Mouse (Mus musculus) bone marrow, adult 2 months (tissue): ENCODE measurements around the gene Scp2. TPM values are rescaled to one million over a fixed set of nuclear protein-coding genes. Genes with fewer than 3 reads are reported as not detected.

ENCODE experiments used
- H3K27ac ChIP-seq: fragments of 200-500 bp; 2 replicates; pipeline ENCODE4 v1.5.1; 2012; ENCODE audit warnings: low read depth, mild to moderate bottlenecking, control low read depth, inconsistent platforms, low read length; ENCODE audit not compliant: control insufficient read depth, poor library complexity, insufficient read depth
- H3K4me1 ChIP-seq: fragments of 200-500 bp; 2 replicates; pipeline ENCODE4 v1.6.1; 2011; ENCODE audit warnings: low read length; ENCODE audit not compliant: control insufficient read depth, insufficient read depth
- H3K4me3 ChIP-seq: fragments of 200-500 bp; replicated peaks from 2 replicates; pipeline ENCODE3; 2011; ENCODE audit warnings: mild to moderate bottlenecking, low read depth, low read length, control low read depth; ENCODE audit not compliant: control insufficient read depth
- CTCF ChIP-seq: fragments of 200-500 bp; IDR thresholded peaks from 2 replicates; pipeline ENCODE4 v1.5.1; 2011; ENCODE audit warnings: low read length, control low read depth; ENCODE audit not compliant: control insufficient read depth, insufficient read depth
- POLR2A ChIP-seq: fragments of 200-500 bp; IDR thresholded peaks from 2 replicates; pipeline ENCODE4 v1.6.1; 2011; ENCODE audit warnings: low read depth, mild to moderate bottlenecking, control low read depth, low read length, borderline replicate concordance; ENCODE audit not compliant: control insufficient read depth
- WGBS: fragments of 180-500 bp; shearing (Covaris S2); methylation state at CpG from one replicate; pipeline ENCODE4 v1.1.7; 2018; 5-methylcytosine and 5-hydroxymethylcytosine counted together
- polyA plus RNA-seq: library from polyadenylated mRNA; stranded (reverse); fragments of >200 nt; gene quantifications from 2 replicates; pipeline ENCODE4 v1.2.4, GENCODE M21; 2011; ENCODE audit warnings: low replicate concordance; ENCODE audit not compliant: missing spikeins, insufficient read depth, insufficient read length

Gene Scp2
- polyA plus RNA-seq, 1 experiment: 81.7 TPM

DNA sequence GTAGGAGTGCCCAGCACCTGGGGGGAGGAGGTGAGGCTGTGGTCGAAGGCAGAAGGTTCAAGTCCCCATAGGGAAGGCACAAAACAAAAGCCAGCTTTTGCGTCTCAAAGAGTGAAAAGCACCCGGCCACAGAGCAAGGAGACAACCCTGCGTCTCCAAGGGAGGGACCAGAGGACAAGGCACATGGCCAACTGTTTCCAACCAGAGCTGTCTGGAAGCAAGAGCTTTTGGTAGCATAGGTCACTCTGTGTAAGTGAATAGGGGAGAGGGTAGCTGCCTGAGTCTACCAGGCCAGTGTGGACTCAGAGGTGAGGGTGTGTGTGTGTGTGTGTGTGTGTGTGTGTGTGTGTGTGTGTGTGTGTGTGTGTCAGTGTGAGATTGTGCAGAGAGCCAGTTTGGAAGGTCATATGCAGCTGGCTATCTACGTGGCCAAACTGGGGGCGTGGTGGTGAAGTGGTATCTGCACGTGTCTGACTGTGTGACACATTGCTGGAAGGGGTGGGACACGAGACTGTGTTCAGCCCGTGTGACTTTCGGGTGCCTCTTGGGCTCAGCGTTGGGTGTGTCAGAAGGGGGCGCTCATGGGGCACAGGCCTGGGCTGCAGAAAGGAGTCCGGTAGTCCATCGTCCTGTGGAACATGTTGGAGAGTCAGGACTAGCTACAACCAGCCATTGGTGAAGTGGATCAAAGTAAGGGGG is 129.6 kb downstream of the Scp2 start:
- H3K27ac ChIP-seq: no peak overlapping the region
- H3K4me1 ChIP-seq: no peaks in the 10 kb centered on the region
- no peak overlapping the region for H3K4me3 ChIP-seq
- TF ChIP-seq CTCF (no peak; the same call in 1 of the 2 replicates), POLR2A (no peak)
- 55% methylated on average over 14 of the region's 14 CpGs for WGBS

DNA sequence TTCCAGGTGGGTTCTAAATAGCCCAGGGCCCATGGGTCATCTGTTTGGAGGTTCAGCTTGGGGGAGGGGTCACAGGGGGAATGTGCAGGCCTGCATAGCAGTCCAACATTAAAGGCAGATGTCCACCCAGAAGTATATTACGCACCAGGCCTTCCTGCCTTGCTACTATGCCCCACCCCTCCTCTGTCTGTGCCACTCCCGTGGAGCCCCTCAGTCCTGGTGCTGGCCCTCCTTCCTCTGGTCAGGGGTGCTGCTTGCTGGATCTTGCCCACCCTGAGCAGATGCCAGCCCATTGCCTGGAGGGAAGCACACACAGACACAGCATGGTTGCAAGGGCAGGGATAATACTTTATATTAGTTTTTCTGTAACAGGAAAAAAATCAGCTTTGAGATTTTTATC is 130.3 kb downstream of the Scp2 start:
- Histone ChIP-seq H3K27ac (no peak overlapping the region), H3K4me3 (no peak overlapping the region), H3K4me1 (no peaks in the 10 kb centered on the region)
- WGBS: 78% methylated on average over 2 of the region's 2 CpGs
- no peak for TF ChIP-seq CTCF
- TF ChIP-seq POLR2A: no peak

DNA sequence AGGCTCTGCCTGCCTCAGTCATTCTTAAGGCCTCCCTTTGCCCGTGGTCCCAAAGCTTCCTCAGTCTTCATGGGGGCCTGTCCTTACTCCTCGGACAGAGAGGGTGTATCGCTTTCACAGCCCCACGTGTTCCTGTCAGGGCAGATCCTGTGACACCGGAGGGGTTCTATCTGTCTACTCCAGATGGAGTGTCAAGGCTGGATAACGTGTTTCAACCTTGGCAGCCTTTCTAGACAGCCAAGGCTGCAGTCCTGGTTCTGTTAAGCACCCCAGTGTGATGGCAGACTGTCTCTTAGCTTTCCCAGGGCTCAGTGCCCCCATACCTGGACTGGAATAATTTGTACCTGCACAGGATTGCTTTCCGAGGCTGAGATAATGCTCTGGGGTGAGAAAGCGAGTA is 136.3 kb downstream of the Scp2 start:
- TF ChIP-seq CTCF (no peak), POLR2A (no peak)
- Histone ChIP-seq H3K4me3 (no peak overlapping the region), H3K4me1 (no peaks in the 10 kb centered on the region), H3K27ac (no peak overlapping the region)
- 72% methylated on average over 8 of the region's 8 CpGs for WGBS

DNA sequence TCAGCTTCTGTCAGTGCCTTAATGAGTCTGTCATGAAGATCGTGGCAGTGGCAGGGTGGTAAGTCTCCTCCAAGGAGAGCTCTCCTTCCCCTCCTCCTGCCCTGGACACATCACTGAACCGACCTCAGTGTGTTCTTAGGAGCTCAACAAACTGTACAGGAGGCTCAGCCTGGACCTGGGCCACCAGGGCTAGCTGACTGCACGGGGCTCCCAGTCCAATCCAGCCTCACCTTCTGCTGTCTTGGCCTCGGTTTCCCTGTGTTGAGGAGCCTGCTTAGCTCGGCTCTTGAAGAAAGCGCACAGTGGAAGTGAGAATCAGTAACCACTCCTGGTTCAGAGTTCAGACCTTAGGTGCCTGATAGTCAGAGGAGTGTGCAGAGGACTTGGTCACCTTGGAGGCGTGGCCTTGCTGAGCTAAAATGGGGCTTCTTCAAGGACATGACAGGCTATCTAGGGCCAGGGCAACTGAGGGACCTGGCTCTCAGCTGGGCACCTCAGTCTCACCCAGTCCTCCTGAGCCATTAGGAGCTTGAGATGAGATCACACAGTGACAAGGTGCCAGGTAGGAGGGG is 137.2 kb downstream of the Scp2 start:
- TF ChIP-seq CTCF (no peak), POLR2A (no peak)
- Histone ChIP-seq H3K4me1 (no peaks in the 10 kb centered on the region), H3K4me3 (no peak overlapping the region), H3K27ac (no peak overlapping the region)
- WGBS: 70% methylated on average over 7 of the region's 7 CpGs

DNA sequence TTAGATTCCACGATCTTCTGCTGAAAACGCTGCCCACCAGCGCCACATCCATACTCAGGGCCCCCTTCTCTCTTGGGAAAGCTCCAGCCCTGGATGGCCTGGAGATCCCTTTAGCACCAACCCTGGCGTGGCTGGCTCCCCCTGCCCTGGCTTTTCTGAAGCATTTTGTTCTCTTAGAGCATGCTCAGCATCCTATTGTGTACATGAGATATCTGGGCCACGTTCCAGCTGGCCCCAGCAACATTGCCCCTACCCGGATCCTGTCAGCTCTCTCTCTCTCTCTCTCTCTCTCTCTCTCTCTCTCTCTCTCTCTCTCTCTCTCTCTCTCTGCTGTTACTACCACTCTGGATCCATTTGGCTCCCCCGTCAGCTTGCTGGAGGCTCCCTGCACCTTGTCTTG is 139.5 kb downstream of the Scp2 start:
- Histone ChIP-seq H3K4me3 (no peak overlapping the region), H3K4me1 (no peaks in the 10 kb centered on the region), H3K27ac (no peak overlapping the region)
- TF ChIP-seq POLR2A (no peak), CTCF (no peak)
- WGBS: 68% methylated on average over 7 of the region's 7 CpGs

DNA sequence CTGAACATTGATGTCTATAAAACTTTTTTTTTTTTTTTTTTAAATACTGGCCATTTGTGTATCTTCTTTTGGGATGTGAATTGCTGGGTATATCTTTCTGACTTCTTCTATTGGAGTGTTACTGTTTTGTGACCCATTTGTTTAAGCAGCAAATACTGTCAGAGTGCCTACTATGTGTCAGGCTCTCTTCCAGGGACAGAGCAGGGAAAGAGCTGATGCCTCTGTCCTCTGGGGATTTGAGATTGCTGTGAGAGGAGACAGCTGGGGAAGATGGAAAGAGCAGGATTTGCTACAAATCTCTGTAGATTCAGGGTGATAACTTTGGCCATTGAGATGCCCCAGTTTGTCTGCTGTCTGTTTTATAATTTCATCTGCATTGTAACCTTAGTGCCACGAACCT is 145.4 kb downstream of the Scp2 start:
- WGBS: 76% methylated on average over 1 of the region's 1 CpGs
- Histone ChIP-seq H3K4me1 (no peaks in the 10 kb centered on the region), H3K4me3 (no peak overlapping the region), H3K27ac (no peak overlapping the region)
- TF ChIP-seq CTCF (no peak), POLR2A (no peak)

DNA sequence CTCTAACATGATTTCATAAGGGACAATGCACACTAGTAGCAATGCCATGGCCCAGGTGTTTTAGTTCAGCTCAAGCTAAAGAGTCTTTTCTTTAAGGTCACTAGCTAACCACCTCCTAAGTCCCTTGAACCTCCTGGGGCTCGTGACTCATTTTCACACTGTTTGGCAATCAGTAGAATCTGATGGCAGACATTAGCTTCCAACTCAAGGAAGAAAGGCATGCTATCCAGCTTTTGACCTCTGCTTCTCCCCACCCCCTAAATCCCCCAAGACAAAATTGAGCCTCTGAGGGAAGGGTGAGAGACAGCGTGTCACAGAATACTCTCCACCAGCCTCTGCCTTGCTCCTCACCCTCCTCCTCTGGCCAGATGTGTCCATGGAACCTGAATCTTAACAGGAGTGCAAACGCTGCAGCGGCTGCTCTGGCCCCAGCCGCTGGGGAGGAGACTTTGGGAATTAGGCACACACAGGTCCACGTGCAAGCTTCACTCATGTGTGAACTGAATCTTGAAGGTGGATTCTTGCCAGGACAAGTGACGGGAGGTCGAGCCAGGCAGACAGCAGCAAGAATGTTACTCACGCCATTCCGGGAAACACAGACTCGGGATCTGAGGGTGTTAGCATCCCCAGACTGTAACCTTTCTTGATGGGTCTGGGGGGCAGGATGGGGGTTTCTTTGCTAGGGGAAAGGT is 146.0 kb downstream of the Scp2 start:
- 71% methylated on average over 11 of the region's 11 CpGs for WGBS
- no peaks in the 10 kb centered on the region for H3K4me1 ChIP-seq
- no peak overlapping the region for H3K27ac ChIP-seq
- no peak overlapping the region for H3K4me3 ChIP-seq
- TF ChIP-seq CTCF (no peak), POLR2A (no peak)

DNA sequence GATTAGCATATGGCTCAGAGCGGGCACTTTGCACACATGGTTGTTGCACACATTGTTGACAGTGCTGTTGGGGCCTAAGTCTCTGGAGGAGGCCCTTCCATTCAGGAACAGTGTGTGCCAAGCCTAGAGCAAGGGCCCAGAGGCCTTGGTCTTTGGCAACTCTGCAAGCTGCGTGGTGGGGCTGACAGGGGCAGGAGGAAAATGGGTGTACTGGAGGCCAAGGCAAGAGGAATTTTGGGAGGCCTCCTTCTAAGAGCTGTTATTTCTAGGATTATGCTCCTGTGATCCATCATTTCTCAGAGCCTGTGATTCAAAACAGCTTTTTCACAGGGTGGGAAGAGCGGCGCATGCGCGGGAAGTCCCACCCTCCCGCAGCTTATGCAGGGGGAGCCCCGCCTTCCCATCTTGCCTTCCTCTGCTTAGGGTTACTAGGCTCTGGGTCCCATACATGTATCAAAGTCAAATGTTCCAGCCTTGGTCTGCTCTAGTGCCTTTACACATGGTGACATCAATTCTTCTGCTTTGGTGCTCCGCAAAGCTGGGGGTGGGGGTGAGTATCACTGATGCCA is 148.3 kb downstream of the Scp2 start:
- Histone ChIP-seq H3K4me1 (no peaks in the 10 kb centered on the region), H3K4me3 (no peak overlapping the region), H3K27ac (no peak overlapping the region)
- 90% methylated on average over 9 of the region's 9 CpGs for WGBS
- TF ChIP-seq CTCF (no peak), POLR2A (no peak)
